Mouse (Mus musculus) limb, embryonic 12.5 days (tissue): ENCODE results near the gene Csk. TPM values are rescaled to one million over a fixed set of nuclear protein-coding genes. Genes with fewer than 3 reads are reported as not detected.

Experiments used
- ATAC-seq: fragments of 200-750 bp; cut with Nextera tagmentation; 2 replicates; pipeline ENCODE4 v1.8.0; 2017; ENCODE audit warnings: low read depth, moderate TSS enrichment; ENCODE audit not compliant: insufficient number of reproducible peaks, insufficient read depth, low FRiP score, low TSS enrichment
- H3K27ac ChIP-seq: fragments of 300-500 bp; sonication (generic); 2 replicates; pipeline ENCODE4 v1.5.1; 2016; ENCODE audit warnings: mild to moderate bottlenecking, moderate library complexity
- H3K27me3 ChIP-seq: fragments of 300-500 bp; sonication (generic); 2 replicates; pipeline ENCODE4 v1.6.1; 2016; ENCODE audit warnings: mild to moderate bottlenecking, moderate library complexity
- H3K36me3 ChIP-seq: fragments of 300-500 bp; sonication (generic); 2 replicates; pipeline ENCODE4 v1.6.1; 2016; ENCODE audit warnings: mild to moderate bottlenecking, moderate library complexity
- H3K4me1 ChIP-seq: fragments of 300-500 bp; sonication (generic); replicated peaks from 2 replicates; pipeline ENCODE4 v1.6.1; 2016
- H3K4me2 ChIP-seq: fragments of 300-500 bp; sonication (generic); 2 replicates; pipeline ENCODE4 v1.6.1; 2016; ENCODE audit warnings: mild to moderate bottlenecking, moderate library complexity
- H3K4me3 ChIP-seq: fragments of 300-500 bp; sonication (generic); replicated peaks from 2 replicates; pipeline ENCODE4 v1.5.1; 2016; ENCODE audit warnings: mild to moderate bottlenecking
- H3K9ac ChIP-seq: fragments of 300-500 bp; sonication (generic); replicated peaks from 2 replicates; pipeline ENCODE4 v1.6.1; 2016; ENCODE audit warnings: mild to moderate bottlenecking, moderate library complexity
- H3K9me3 ChIP-seq: fragments of 300-500 bp; sonication (generic); 2 replicates; pipeline ENCODE4 v1.6.1; 2016; ENCODE audit warnings: mild to moderate bottlenecking, moderate library complexity
- WGBS: fragments of 180-500 bp; shearing (Covaris S2); methylation state at CpG from one replicate; pipeline ENCODE4 v1.1.7; 2016; 5-methylcytosine and 5-hydroxymethylcytosine counted together
- polyA plus RNA-seq: library from polyadenylated mRNA; unstranded; fragments of >200 nt; fragmentation: Nextera tagmentation; extraction: Ambion mirVana; gene quantifications from 2 replicates; pipeline ENCODE4 v1.2.1, GENCODE M21; 2016

Gene Csk
- polyA plus RNA-seq, 1 experiment from 2014 or later, result 33.9 TPM

- Histone ChIP-seq H3K9ac (no peak overlapping the region; the same call in 1 of the 2 replicates), H3K4me3 (no peak overlapping the region), H3K4me1 (no peaks in the 10 kb centered on the region), H3K27me3 (no peaks in the 10 kb centered on the region), H3K9me3 (no peaks in the 10 kb centered on the region), H3K4me2 (no peak overlapping the region), H3K36me3 (no peaks in the 10 kb centered on the region), H3K27ac (no peak overlapping the region)
- WGBS, result 79% methylated on average over 8 of the region's 8 CpGs
- no peak for ATAC-seq
Measured at GRCm38 (mm10) chr9:57617556-57618169, 35.8 kb downstream of the Csk start.

- H3K9ac ChIP-seq, result no peak overlapping the region
- H3K27me3 ChIP-seq, result 0 out of 2 replicates have a peak, but pooled peaks cover 2% of the 10 kb centered on the region
- 74% methylated on average over 4 of the region's 4 CpGs for WGBS
- no peaks in the 10 kb centered on the region for H3K4me1 ChIP-seq
- H3K9me3 ChIP-seq, result no peaks in the 10 kb centered on the region
- H3K36me3 ChIP-seq, result no peaks in the 10 kb centered on the region
- H3K4me3 ChIP-seq, result no peak overlapping the region
- no peak overlapping the region for H3K4me2 ChIP-seq
- no peak for ATAC-seq
- H3K27ac ChIP-seq, result no peak overlapping the region
Measured at GRCm38 (mm10) chr9:57614786-57615185, 38.6 kb downstream of the Csk start.

- Histone ChIP-seq H3K9ac (no peak overlapping the region), H3K9me3 (no peaks in the 10 kb centered on the region), H3K27me3 (0 out of 2 replicates have a peak, but pooled peaks cover 2% of the 10 kb centered on the region), H3K4me2 (no peak overlapping the region), H3K4me3 (no peak overlapping the region), H3K4me1 (no peaks in the 10 kb centered on the region), H3K27ac (no peak overlapping the region), H3K36me3 (no peaks in the 10 kb centered on the region)
- 81% methylated on average over 7 of the region's 7 CpGs for WGBS
- no peak for ATAC-seq
Measured at GRCm38 (mm10) chr9:57613975-57614374, 39.5 kb downstream of the Csk start.

GRCm38 (mm10) chr9:57612587-57612986, 40.8 kb downstream of the Csk start:
- no peak for ATAC-seq
- WGBS, result 82% methylated on average over 7 of the region's 7 CpGs
- no peaks in the 10 kb centered on the region for H3K9me3 ChIP-seq

GRCm38 (mm10) chr9:57610359-57610826, 43.0 kb downstream of the Csk start:
- Histone ChIP-seq H3K27me3 (peaks cover 19% of the 10 kb centered on the region), H3K36me3 (no peaks in the 10 kb centered on the region), H3K9me3 (no peaks in the 10 kb centered on the region), H3K4me2 (no peak overlapping the region), H3K27ac (no peak overlapping the region), H3K9ac (no peak overlapping the region), H3K4me3 (no peak overlapping the region), H3K4me1 (peaks cover 5% of the 10 kb centered on the region; the same call in 1 of the 2 replicates)
- no peak for ATAC-seq
- 47% methylated on average over 3 of the region's 3 CpGs for WGBS

More at GRCm38 (mm10) chr9:57612587-57612986, 40.8 kb downstream of the Csk start:
- Histone ChIP-seq H3K4me3 (no peak overlapping the region), H3K27me3 (0 out of 2 replicates have a peak, but pooled peaks cover 2% of the 10 kb centered on the region), H3K36me3 (no peaks in the 10 kb centered on the region), H3K9ac (no peak overlapping the region), H3K4me2 (no peak overlapping the region), H3K4me1 (no peaks in the 10 kb centered on the region), H3K27ac (no peak overlapping the region)

- no peaks in the 10 kb centered on the region for H3K9me3 ChIP-seq
- H3K4me1 ChIP-seq, result peaks cover 5% of the 10 kb centered on the region; the same call in 1 of the 2 replicates
- no peak overlapping the region for H3K4me3 ChIP-seq
- no peaks in the 10 kb centered on the region for H3K36me3 ChIP-seq
- no peak overlapping the region for H3K4me2 ChIP-seq
- no peak overlapping the region for H3K27ac ChIP-seq
- peaks cover 21% of the 10 kb centered on the region for H3K27me3 ChIP-seq
- no peak overlapping the region for H3K9ac ChIP-seq
- 65% methylated on average over 3 of the region's 3 CpGs for WGBS
- ATAC-seq, result no peak
Measured at GRCm38 (mm10) chr9:57609803-57610202, 43.6 kb downstream of the Csk start.

- no peak within 1 kb of the TSS for H3K9ac ChIP-seq
- no peaks in the 10 kb centered on the region for H3K36me3 ChIP-seq
- WGBS, result 5% methylated on average over 24 of the region's 24 CpGs
- no peak within 1 kb of the TSS for H3K4me2 ChIP-seq
- H3K4me3 ChIP-seq, result no peak within 1 kb of the TSS
- H3K9me3 ChIP-seq, result no peaks in the 10 kb centered on the region
- peak; percentile 56; the same call in 1 of the 2 replicates for ATAC-seq
- H3K27me3 ChIP-seq, result peaks cover 23% of the 10 kb centered on the region
- no peak within 1 kb of the TSS for H3K27ac ChIP-seq
- H3K4me1 ChIP-seq, result peaks cover 5% of the 10 kb centered on the region; the same call in 1 of the 2 replicates
Measured at GRCm38 (mm10) chr9:57606139-57606851, 47.1 kb downstream of the Csk start, which contains the start of gene Cplx3. Gene Cplx3 (minus strand): TSS chr9:57606281.

GRCm38 (mm10) chr9:57605503-57605902, 47.9 kb downstream of the Csk start:
- peaks cover 23% of the 10 kb centered on the region for H3K27me3 ChIP-seq
- 21% methylated on average over 9 of the region's 9 CpGs for WGBS
- no peak for ATAC-seq

GRCm38 (mm10) chr9:57604875-57605274, 48.6 kb downstream of the Csk start:
- H3K27ac ChIP-seq, result no peak overlapping the region
- peaks cover 9% of the 10 kb centered on the region for H3K4me1 ChIP-seq
- no peaks in the 10 kb centered on the region for H3K36me3 ChIP-seq
- H3K4me3 ChIP-seq, result no peak overlapping the region
- H3K27me3 ChIP-seq, result peaks cover 23% of the 10 kb centered on the region
- H3K4me2 ChIP-seq, result no peak overlapping the region
- H3K9me3 ChIP-seq, result no peaks in the 10 kb centered on the region
- no peak for ATAC-seq
- WGBS, result 75% methylated on average over 4 of the region's 4 CpGs
- H3K9ac ChIP-seq, result no peak overlapping the region

More at GRCm38 (mm10) chr9:57605503-57605902, 47.9 kb downstream of the Csk start:
- no peak overlapping the region for H3K27ac ChIP-seq
- H3K9me3 ChIP-seq, result no peaks in the 10 kb centered on the region
- H3K9ac ChIP-seq, result no peak overlapping the region
- no peaks in the 10 kb centered on the region for H3K36me3 ChIP-seq
- H3K4me1 ChIP-seq, result peaks cover 8% of the 10 kb centered on the region
- H3K4me2 ChIP-seq, result no peak overlapping the region
- no peak overlapping the region for H3K4me3 ChIP-seq

GRCm38 (mm10) chr9:57602098-57602497, 51.3 kb downstream of the Csk start:
- WGBS, result 57% methylated on average over 8 of the region's 8 CpGs
- Histone ChIP-seq H3K27ac (no peak overlapping the region), H3K9me3 (no peaks in the 10 kb centered on the region), H3K36me3 (no peaks in the 10 kb centered on the region), H3K4me1 (peaks cover 13% of the 10 kb centered on the region), H3K9ac (no peak overlapping the region), H3K27me3 (peaks cover 23% of the 10 kb centered on the region), H3K4me3 (no peak overlapping the region), H3K4me2 (no peak overlapping the region)
- no peak for ATAC-seq

GRCm38 (mm10) chr9:57601353-57601706, 52.1 kb downstream of the Csk start:
- H3K4me1 ChIP-seq, result peaks cover 12% of the 10 kb centered on the region
- H3K4me3 ChIP-seq, result no peak overlapping the region

More at GRCm38 (mm10) chr9:57601353-57601706, 52.1 kb downstream of the Csk start:
- Histone ChIP-seq H3K27ac (no peak overlapping the region), H3K9me3 (no peaks in the 10 kb centered on the region), H3K9ac (no peak overlapping the region), H3K36me3 (no peaks in the 10 kb centered on the region), H3K27me3 (peaks cover 16% of the 10 kb centered on the region), H3K4me2 (no peak overlapping the region)
- ATAC-seq, result no peak
- WGBS, result 58% methylated on average over 2 of the region's 2 CpGs
